Mouse (Mus musculus) liver, postnatal 0 days (tissue): ENCODE measurements around the gene 1110051M20Rik. TPM values are rescaled to one million over a fixed set of nuclear protein-coding genes. Genes with fewer than 3 reads are reported as not detected.

Source experiments
- ATAC-seq: fragments of 200-750 bp; cut with Nextera tagmentation; 2 replicates; pipeline ENCODE4 v1.8.0; 2017; ENCODE audit warnings: mild to moderate bottlenecking, moderate library complexity
- DNase-seq: peaks from one replicate; pipeline ENCODE4 v3.0.0-alpha.2; 2016
- H3K27ac ChIP-seq: fragments of 300-500 bp; sonication (generic); 2 replicates; pipeline ENCODE4 v1.5.1; 2014; ENCODE audit warnings: antibody characterized with exemption, moderate library complexity, mild to moderate bottlenecking, low read depth
- H3K27me3 ChIP-seq: fragments of 300-500 bp; sonication (generic); 2 replicates; pipeline ENCODE4 v1.6.1; 2014; ENCODE audit warnings: low read length, control low read depth, mixed read lengths; ENCODE audit not compliant: insufficient read depth
- H3K36me3 ChIP-seq: fragments of 300-500 bp; sonication (generic); replicated peaks from 2 replicates; pipeline ENCODE4 v1.6.1; 2014; ENCODE audit warnings: mild to moderate bottlenecking, control low read depth, low read length, moderate library complexity, mixed read lengths; ENCODE audit not compliant: insufficient read depth
- H3K4me1 ChIP-seq: fragments of 300-500 bp; sonication (generic); 2 replicates; pipeline ENCODE4 v1.6.1; 2014; ENCODE audit warnings: antibody characterized with exemption, mild to moderate bottlenecking, control low read depth; ENCODE audit not compliant: insufficient read depth
- H3K4me2 ChIP-seq: fragments of 300-500 bp; sonication (generic); 2 replicates; pipeline ENCODE4 v1.6.1; 2014; ENCODE audit warnings: low read depth, mild to moderate bottlenecking, low read length, moderate library complexity, mixed read lengths
- H3K4me3 ChIP-seq: fragments of 300-500 bp; sonication (generic); 2 replicates; pipeline ENCODE4 v1.5.1; 2014; ENCODE audit warnings: low read depth, low read length
- H3K9ac ChIP-seq: fragments of 300-500 bp; sonication (generic); replicated peaks from 2 replicates; pipeline ENCODE4 v1.6.1; 2014; ENCODE audit warnings: mild to moderate bottlenecking, moderate library complexity
- H3K9me3 ChIP-seq: fragments of 300-500 bp; sonication (generic); 2 replicates; pipeline ENCODE4 v1.6.1; 2016; ENCODE audit warnings: mild to moderate bottlenecking, control low read depth, low read length, mixed read lengths
- CTCF ChIP-seq: sonication (generic); IDR thresholded peaks from 2 replicates; pipeline ENCODE4 v1.5.1; 2016; ENCODE audit warnings: antibody characterized with exemption, low read depth
- EP300 ChIP-seq: IDR thresholded peaks from 2 replicates; pipeline ENCODE4 v1.6.1; 2016; ENCODE audit warnings: antibody characterized with exemption, low read depth, mild to moderate bottlenecking
- WGBS: fragments of 180-500 bp; shearing (Covaris S2); extraction: QIAGEN DNeasy Blood & Tissue Kit; methylation state at CpG from one replicate; pipeline ENCODE4 v1.1.7; 2014; ENCODE audit not compliant: insufficient replicate concordance; 5-methylcytosine and 5-hydroxymethylcytosine counted together
- polyA plus RNA-seq: library from polyadenylated mRNA; unstranded; fragments of >200 nt; fragmentation: Nextera tagmentation; extraction: Ambion mirVana; gene quantifications from 2 replicates; pipeline ENCODE4 v1.2.1, GENCODE M21; 2015

1110051M20Rik gene
- polyA plus RNA-seq, 1 experiment from 2014 or later, result 5.5 TPM

GRCm38 (mm10) chr2:91291197-91292007 is 153.1 kb downstream of the 1110051M20Rik start:
- no peaks in the 10 kb centered on the region for H3K4me1 ChIP-seq
- WGBS, result 80% methylated on average over 12 of the region's 12 CpGs
- H3K9me3 ChIP-seq, result no peaks in the 10 kb centered on the region
- H3K27ac ChIP-seq, result no peak overlapping the region
- no peak overlapping the region for H3K9ac ChIP-seq
- DNase-seq, result no peak
- TF ChIP-seq CTCF, result no peak
- TF ChIP-seq EP300, result no peak
- no peak overlapping the region for H3K4me3 ChIP-seq
- H3K27me3 ChIP-seq, result no peaks in the 10 kb centered on the region
- H3K4me2 ChIP-seq, result no peak overlapping the region
- no peak for ATAC-seq
- H3K36me3 ChIP-seq, result no peaks in the 10 kb centered on the region

- no peak overlapping the region for H3K9ac ChIP-seq
- no peaks in the 10 kb centered on the region for H3K27me3 ChIP-seq
- no peak for ATAC-seq
- H3K9me3 ChIP-seq, result no peaks in the 10 kb centered on the region
- DNase-seq, result no peak
- TF ChIP-seq EP300 (no peak), CTCF (no peak)
- H3K36me3 ChIP-seq, result no peaks in the 10 kb centered on the region
- no peak overlapping the region for H3K4me3 ChIP-seq
- no peaks in the 10 kb centered on the region for H3K4me1 ChIP-seq
- no peak overlapping the region for H3K27ac ChIP-seq
- no peak overlapping the region for H3K4me2 ChIP-seq
- WGBS, result 39% methylated on average over 6 of the region's 6 CpGs
Measured at GRCm38 (mm10) chr2:91287563-91287962, 156.9 kb downstream of the 1110051M20Rik start.

GRCm38 (mm10) chr2:91285885-91286505 is 158.5 kb downstream of the 1110051M20Rik start:
- H3K27me3 ChIP-seq, result no peaks in the 10 kb centered on the region
- no peak overlapping the region for H3K27ac ChIP-seq
- no peaks in the 10 kb centered on the region for H3K9me3 ChIP-seq
- DNase-seq (peak; percentile 85), ATAC-seq (no peak)
- TF ChIP-seq EP300 (no peak), CTCF (peak; percentile 93)
- no peaks in the 10 kb centered on the region for H3K36me3 ChIP-seq
- no peak overlapping the region for H3K9ac ChIP-seq
- no peak overlapping the region for H3K4me3 ChIP-seq
- no peak overlapping the region for H3K4me2 ChIP-seq
- no peaks in the 10 kb centered on the region for H3K4me1 ChIP-seq
- 18% methylated on average over 7 of the region's 7 CpGs for WGBS

GRCm38 (mm10) chr2:91284375-91285199 is 159.9 kb downstream of the 1110051M20Rik start:
- DNase-seq, result no peak
- WGBS, result 67% methylated on average over 13 of the region's 13 CpGs
- Histone ChIP-seq H3K4me1 (no peaks in the 10 kb centered on the region), H3K9me3 (no peaks in the 10 kb centered on the region), H3K9ac (no peak overlapping the region), H3K36me3 (no peaks in the 10 kb centered on the region), H3K4me3 (no peak overlapping the region), H3K4me2 (no peak overlapping the region), H3K27ac (no peak overlapping the region), H3K27me3 (no peaks in the 10 kb centered on the region)
- no peak for ATAC-seq
- no peak for TF ChIP-seq EP300
- no peak for TF ChIP-seq CTCF

- DNase-seq (no peak), ATAC-seq (no peak)
- H3K4me3 ChIP-seq, result no peak overlapping the region
- TF ChIP-seq EP300 (no peak), CTCF (no peak)
- no peak overlapping the region for H3K27ac ChIP-seq
- no peaks in the 10 kb centered on the region for H3K9me3 ChIP-seq
- no peaks in the 10 kb centered on the region for H3K36me3 ChIP-seq
- WGBS, result 58% methylated on average over 3 of the region's 3 CpGs
- H3K4me2 ChIP-seq, result no peak overlapping the region
- H3K27me3 ChIP-seq, result no peaks in the 10 kb centered on the region
- no peak overlapping the region for H3K9ac ChIP-seq
- no peaks in the 10 kb centered on the region for H3K4me1 ChIP-seq
Measured at GRCm38 (mm10) chr2:91283972-91284371, 160.5 kb downstream of the 1110051M20Rik start.

GRCm38 (mm10) chr2:91281366-91281765 is 163.1 kb downstream of the 1110051M20Rik start:
- Histone ChIP-seq H3K4me3 (no peak overlapping the region), H3K36me3 (peaks cover 5% of the 10 kb centered on the region; the same call in 1 of the 2 replicates), H3K9me3 (no peaks in the 10 kb centered on the region), H3K4me2 (no peak overlapping the region), H3K9ac (no peak overlapping the region), H3K27me3 (no peaks in the 10 kb centered on the region), H3K27ac (no peak overlapping the region), H3K4me1 (no peaks in the 10 kb centered on the region)
- WGBS, result 63% methylated on average over 5 of the region's 5 CpGs
- TF ChIP-seq EP300, result no peak
- ATAC-seq (peak; percentile 57), DNase-seq (no peak)
